Mouse (Mus musculus): ENCODE measurements at regions not wholly inside any gene's neighbourhood (a gene's known extent, or its start where the extent isn't known, plus 50 kb on each side); places are given as distances from the start of the nearest gene placed in this dataset.

- Histone ChIP-seq H3K4me2 (no peak overlapping the region), H3K36me3 (ENCODE audit: poor library complexity, severe bottlenecking) (no peaks in the 10 kb centered on the region), H3K27me3 (no peaks in the 10 kb centered on the region), H3K9me3 (replicated peaks) (peaks cover 7% of the 10 kb centered on the region; the same call in 1 of the 2 replicates), H3K27ac (no peak overlapping the region), H3K4me3 (no peak overlapping the region), H3K9ac (no peak overlapping the region), H3K4me1 (no peaks in the 10 kb centered on the region)
- 55% methylated on average over 4 of the region's 4 CpGs for WGBS
- ATAC-seq, result no peak
Measured at GRCm38 (mm10) chr6:100088576-100088975, 198.7 kb downstream of the Rybp start.

DNA sequence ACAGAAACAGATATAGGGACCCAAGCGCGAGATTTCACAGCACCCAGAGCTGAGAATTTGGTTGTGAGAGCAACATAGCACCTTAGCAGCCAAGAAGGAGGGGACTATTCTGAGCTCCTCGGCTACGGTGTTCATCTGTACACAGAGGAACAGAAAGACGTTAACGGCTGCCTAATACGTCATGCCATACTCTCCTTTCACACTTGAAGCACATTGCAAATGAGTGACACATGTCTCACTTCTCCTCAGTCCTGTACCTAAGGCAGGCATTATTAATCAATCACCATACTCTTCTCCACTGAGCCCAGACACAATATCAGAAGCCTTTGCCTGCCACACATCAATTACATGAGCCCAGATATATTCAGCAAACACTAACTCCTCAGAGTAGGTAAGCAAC lies 200.5 kb downstream of the Rybp start:
- Histone ChIP-seq H3K27me3 (no peaks in the 10 kb centered on the region), H3K9ac (no peak overlapping the region), H3K27ac (no peak overlapping the region), H3K36me3 (ENCODE audit: poor library complexity, severe bottlenecking) (no peaks in the 10 kb centered on the region), H3K4me2 (no peak overlapping the region), H3K9me3 (replicated peaks) (peaks cover 7% of the 10 kb centered on the region; the same call in 1 of the 2 replicates), H3K4me3 (no peak overlapping the region), H3K4me1 (no peaks in the 10 kb centered on the region)
- ATAC-seq, result no peak
- 85% methylated on average over 7 of the region's 7 CpGs for WGBS

- no peaks in the 10 kb centered on the region for H3K27me3 ChIP-seq
- H3K4me3 ChIP-seq, result no peak overlapping the region
- H3K9me3 ChIP-seq (replicated peaks), result peaks cover 7% of the 10 kb centered on the region; the same call in 1 of the 2 replicates
- 24% methylated on average over 1 of the region's 1 CpGs for WGBS
- no peak for ATAC-seq
- H3K4me1 ChIP-seq, result no peaks in the 10 kb centered on the region
- no peak overlapping the region for H3K9ac ChIP-seq
- H3K4me2 ChIP-seq, result no peak overlapping the region
- H3K36me3 ChIP-seq (ENCODE audit: poor library complexity, severe bottlenecking), result no peaks in the 10 kb centered on the region
- H3K27ac ChIP-seq, result no peak overlapping the region
Measured at GRCm38 (mm10) chr6:100085981-100086380, 201.3 kb downstream of the Rybp start.

GRCm38 (mm10) chr6:100083868-100084477 lies 203.3 kb downstream of the Rybp start:
- Histone ChIP-seq H3K9me3 (replicated peaks) (peaks cover 7% of the 10 kb centered on the region; the same call in 1 of the 2 replicates), H3K27me3 (no peaks in the 10 kb centered on the region), H3K4me2 (no peak overlapping the region), H3K4me3 (no peak overlapping the region), H3K36me3 (ENCODE audit: poor library complexity, severe bottlenecking) (no peaks in the 10 kb centered on the region), H3K4me1 (no peaks in the 10 kb centered on the region), H3K27ac (no peak overlapping the region), H3K9ac (no peak overlapping the region)
- ATAC-seq, result no peak
- WGBS, result 92% methylated on average over 4 of the region's 4 CpGs

GRCm38 (mm10) chr6:100083127-100083526 lies 204.2 kb downstream of the Rybp start:
- Histone ChIP-seq H3K36me3 (ENCODE audit: poor library complexity, severe bottlenecking) (no peaks in the 10 kb centered on the region), H3K4me1 (no peaks in the 10 kb centered on the region), H3K27ac (no peak overlapping the region), H3K27me3 (no peaks in the 10 kb centered on the region), H3K4me2 (no peak overlapping the region), H3K9ac (no peak overlapping the region), H3K9me3 (replicated peaks) (peaks cover 7% of the 10 kb centered on the region; the same call in 1 of the 2 replicates), H3K4me3 (no peak overlapping the region)
- 85% methylated on average over 5 of the region's 5 CpGs for WGBS
- ATAC-seq, result no peak

DNA sequence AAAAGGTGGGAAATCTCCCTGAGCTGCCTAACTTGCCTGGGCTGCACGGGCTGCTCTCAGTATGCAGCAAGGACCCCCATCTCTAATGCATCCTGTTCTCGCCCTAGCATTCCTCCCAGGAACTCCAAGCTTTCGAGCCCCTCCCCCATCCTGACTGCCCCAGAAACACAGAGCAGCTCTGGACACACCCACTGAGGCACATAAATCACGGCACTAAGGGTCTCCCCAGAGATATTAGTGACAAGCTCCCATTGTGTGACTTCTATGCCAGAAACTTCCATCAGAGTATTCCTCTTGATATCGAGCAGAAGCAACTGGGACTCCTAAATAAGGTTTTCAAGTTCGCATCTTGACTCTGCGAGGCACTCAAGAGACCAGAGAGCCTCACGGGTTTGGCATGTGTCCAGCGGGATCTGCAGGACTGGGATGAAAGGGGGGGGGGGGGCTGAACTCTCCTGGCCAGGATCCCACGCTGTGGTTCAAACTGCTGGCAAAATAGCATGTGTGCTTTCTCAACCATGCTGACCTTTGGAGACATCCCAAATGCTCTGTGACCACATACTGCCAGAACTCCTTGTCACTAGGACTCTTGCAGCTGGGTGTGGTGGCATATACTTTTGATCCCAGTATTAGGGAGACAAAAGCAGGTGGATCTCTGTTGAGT lies 212.5 kb downstream of the Rybp start:
- H3K4me1 ChIP-seq, result peaks cover 26% of the 10 kb centered on the region
- H3K27ac ChIP-seq, result no peak overlapping the region
- H3K9ac ChIP-seq, result no peak overlapping the region
- peak overlapping the region; percentile 20; the same call in 1 of the 2 replicates for H3K4me2 ChIP-seq
- no peak overlapping the region for H3K4me3 ChIP-seq
- H3K27me3 ChIP-seq, result no peaks in the 10 kb centered on the region
- WGBS, result 13% methylated on average over 10 of the region's 10 CpGs
- peak; percentile 61; the same call in 1 of the 2 replicates for ATAC-seq
- no peaks in the 10 kb centered on the region for H3K36me3 ChIP-seq (ENCODE audit: poor library complexity, severe bottlenecking)
- no peaks in the 10 kb centered on the region for H3K9me3 ChIP-seq (replicated peaks)

DNA sequence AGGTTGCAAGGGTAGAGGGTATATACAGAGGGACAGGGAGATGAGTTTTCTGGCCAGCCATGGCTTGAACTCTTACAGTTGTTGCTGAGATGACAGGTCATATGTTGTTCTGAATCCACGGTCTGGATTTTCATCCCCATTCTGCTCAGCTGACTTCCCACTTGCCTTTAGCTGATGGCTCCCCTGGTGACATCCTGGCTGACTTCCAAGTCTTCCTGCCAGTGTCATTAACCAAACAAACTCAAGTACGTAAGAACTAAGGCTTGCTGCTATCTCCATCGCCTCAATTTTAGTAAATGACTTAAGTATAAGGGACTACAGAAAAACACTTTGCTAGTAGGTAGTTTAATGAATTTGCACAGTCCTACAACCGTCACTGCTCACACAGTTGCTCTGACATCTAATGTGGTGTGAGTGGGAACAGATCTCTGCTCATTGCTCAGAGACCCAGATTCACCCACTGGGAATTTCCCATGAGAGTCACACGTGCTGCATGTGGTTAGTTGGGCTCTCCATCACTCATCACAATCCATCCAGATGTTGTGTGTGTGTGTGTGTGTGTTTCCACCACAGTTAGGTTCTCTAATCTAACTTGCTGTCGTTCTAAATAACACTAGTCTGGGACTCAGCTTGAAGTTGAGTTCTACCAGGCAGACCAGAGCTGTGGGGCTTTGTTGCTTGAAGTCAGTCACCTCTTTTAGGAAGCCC lies 214.9 kb downstream of the Rybp start:
- 55% methylated on average over 6 of the region's 6 CpGs for WGBS
- Histone ChIP-seq H3K27me3 (no peaks in the 10 kb centered on the region), H3K4me1 (peaks cover 26% of the 10 kb centered on the region), H3K36me3 (ENCODE audit: poor library complexity, severe bottlenecking) (no peaks in the 10 kb centered on the region), H3K4me2 (no peak overlapping the region), H3K4me3 (no peak overlapping the region), H3K9me3 (replicated peaks) (no peaks in the 10 kb centered on the region), H3K27ac (no peak overlapping the region), H3K9ac (no peak overlapping the region)
- ATAC-seq, result no peak

DNA sequence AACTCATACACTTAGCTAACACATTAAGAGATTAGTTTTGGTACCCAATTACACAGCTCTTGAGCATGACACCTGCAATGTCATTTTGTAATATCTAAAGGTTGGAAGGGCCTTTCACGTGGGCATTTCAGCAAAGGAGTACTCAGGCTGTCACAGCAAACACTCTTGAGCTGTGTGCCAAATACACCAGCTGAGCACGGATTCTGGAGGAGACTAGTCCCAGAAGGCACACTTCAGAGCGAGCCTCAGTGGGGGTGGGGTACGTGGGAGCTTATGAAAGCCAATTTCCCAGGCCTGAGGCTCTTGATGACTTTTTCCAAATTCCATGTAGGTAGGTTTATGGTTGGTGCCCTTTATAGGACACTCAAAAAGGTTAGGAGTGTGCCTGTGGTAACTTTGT lies 218.1 kb downstream of the Rybp start:
- Histone ChIP-seq H3K4me2 (no peak overlapping the region), H3K9ac (no peak overlapping the region), H3K27me3 (no peaks in the 10 kb centered on the region), H3K36me3 (ENCODE audit: poor library complexity, severe bottlenecking) (no peaks in the 10 kb centered on the region), H3K9me3 (replicated peaks) (no peaks in the 10 kb centered on the region), H3K27ac (no peak overlapping the region), H3K4me3 (no peak overlapping the region), H3K4me1 (peaks cover 11% of the 10 kb centered on the region; the same call in 1 of the 2 replicates)
- WGBS, result 79% methylated on average over 4 of the region's 4 CpGs
- no peak for ATAC-seq

DNA sequence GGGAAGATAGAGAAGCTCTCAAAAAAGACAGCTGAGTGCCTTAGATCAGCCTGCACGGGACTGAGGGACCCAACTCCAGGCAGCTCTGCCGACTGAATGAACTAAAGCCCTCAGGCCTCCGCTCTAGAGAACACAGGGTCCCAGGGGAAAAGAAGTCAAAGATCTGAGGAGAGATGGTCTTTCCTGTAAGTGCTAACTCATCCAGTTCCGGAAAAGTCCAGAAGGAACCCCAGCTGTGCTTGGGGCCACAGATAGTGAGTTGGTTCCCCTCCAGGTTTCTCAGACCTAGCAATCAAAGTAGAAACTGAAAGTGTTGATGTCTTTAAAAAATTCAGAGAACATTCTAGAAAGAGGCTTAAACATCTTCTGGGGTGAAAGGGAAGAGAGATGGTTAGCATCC lies 220.0 kb downstream of the Rybp start:
- Histone ChIP-seq H3K27me3 (peaks cover 5% of the 10 kb centered on the region; the same call in 1 of the 2 replicates), H3K4me3 (no peak overlapping the region), H3K4me2 (no peak overlapping the region), H3K9ac (no peak overlapping the region), H3K36me3 (ENCODE audit: poor library complexity, severe bottlenecking) (no peaks in the 10 kb centered on the region), H3K27ac (no peak overlapping the region), H3K4me1 (0 out of 2 replicates have a peak, but pooled peaks cover 3% of the 10 kb centered on the region), H3K9me3 (replicated peaks) (no peaks in the 10 kb centered on the region)
- WGBS, result 85% methylated on average over 4 of the region's 4 CpGs
- ATAC-seq, result no peak

- WGBS, result 86% methylated on average over 3 of the region's 3 CpGs
- no peak overlapping the region for H3K4me2 ChIP-seq
- no peak overlapping the region for H3K4me3 ChIP-seq
- H3K4me1 ChIP-seq, result no peaks in the 10 kb centered on the region
- no peak for ATAC-seq
- H3K27me3 ChIP-seq, result peaks cover 5% of the 10 kb centered on the region; the same call in 1 of the 2 replicates
- no peaks in the 10 kb centered on the region for H3K9me3 ChIP-seq (replicated peaks)
- no peak overlapping the region for H3K9ac ChIP-seq
- no peaks in the 10 kb centered on the region for H3K36me3 ChIP-seq (ENCODE audit: poor library complexity, severe bottlenecking)
- no peak overlapping the region for H3K27ac ChIP-seq
Measured at GRCm38 (mm10) chr6:100065586-100065985, 221.7 kb downstream of the Rybp start.

DNA sequence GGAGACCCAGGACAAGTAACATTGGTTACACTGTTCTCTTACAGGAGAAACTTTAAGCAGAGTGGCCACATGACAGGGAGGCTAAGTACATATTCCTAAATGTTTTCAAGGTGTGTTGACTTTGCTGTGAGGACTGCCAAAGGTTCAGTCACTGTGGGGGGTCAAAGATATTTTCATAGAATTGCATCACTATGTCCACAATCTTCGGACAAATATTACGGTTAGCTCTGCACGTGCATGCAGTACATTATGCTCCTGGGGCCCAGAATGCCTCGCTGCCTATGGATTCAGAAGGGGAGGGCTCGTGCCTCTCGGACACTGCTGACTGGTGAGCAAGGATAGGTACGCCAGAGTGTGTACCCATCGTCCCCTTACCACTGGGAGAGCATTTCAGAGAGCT lies 224.3 kb downstream of the Rybp start:
- ATAC-seq, result no peak
- no peak overlapping the region for H3K4me2 ChIP-seq
- H3K36me3 ChIP-seq (ENCODE audit: poor library complexity, severe bottlenecking), result no peaks in the 10 kb centered on the region
- no peak overlapping the region for H3K9ac ChIP-seq
- H3K4me1 ChIP-seq, result peaks cover 7% of the 10 kb centered on the region; the same call in 1 of the 2 replicates
- WGBS, result 88% methylated on average over 8 of the region's 8 CpGs
- H3K27ac ChIP-seq, result no peak overlapping the region
- H3K27me3 ChIP-seq, result peaks cover 9% of the 10 kb centered on the region; the same call in 1 of the 2 replicates
- H3K9me3 ChIP-seq (replicated peaks), result no peaks in the 10 kb centered on the region
- H3K4me3 ChIP-seq, result no peak overlapping the region

GRCm38 (mm10) chr6:100059803-100060202 lies 227.5 kb downstream of the Rybp start:
- H3K27me3 ChIP-seq, result peaks cover 24% of the 10 kb centered on the region; the same call in 1 of the 2 replicates
- H3K4me1 ChIP-seq, result peaks cover 7% of the 10 kb centered on the region; the same call in 1 of the 2 replicates
- no peak overlapping the region for H3K4me2 ChIP-seq
- 52% methylated on average over 8 of the region's 8 CpGs for WGBS
- H3K9me3 ChIP-seq (replicated peaks), result no peaks in the 10 kb centered on the region
- H3K4me3 ChIP-seq, result no peak overlapping the region
- H3K9ac ChIP-seq, result no peak overlapping the region
- H3K36me3 ChIP-seq (ENCODE audit: poor library complexity, severe bottlenecking), result no peaks in the 10 kb centered on the region
- no peak overlapping the region for H3K27ac ChIP-seq
- peak; percentile 67 for ATAC-seq
